Mouse (Mus musculus): ENCODE results near the gene Lipc. TPM values are rescaled to one million over a fixed set of nuclear protein-coding genes. Genes with fewer than 3 reads are reported as not detected.

The Lipc gene
- polyA plus RNA-seq, 1 experiment from 2014 or later: 0.19 TPM

DNA sequence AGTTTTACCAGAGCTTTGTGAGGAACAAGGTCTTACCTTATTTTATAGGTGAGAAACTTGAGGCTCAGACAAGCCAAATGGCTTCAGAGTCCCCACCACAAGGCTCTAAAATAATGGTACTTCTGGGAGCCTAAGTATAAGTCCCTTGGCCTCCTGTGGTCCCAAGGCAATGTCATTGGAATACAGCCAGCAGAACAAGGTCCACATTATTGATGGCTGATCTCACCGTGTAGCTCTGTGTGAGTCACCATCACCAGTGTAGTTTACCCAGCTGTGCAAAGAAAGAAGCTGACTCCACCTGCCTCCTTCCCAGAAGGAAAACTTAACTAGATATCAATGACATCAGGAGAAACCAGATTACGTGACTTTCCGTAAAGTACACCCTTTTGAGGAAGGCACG lies 63.1 kb downstream of the Lipc start:
- Histone ChIP-seq H3K27me3 (ENCODE audit: control insufficient read depth, insufficient read depth, low read depth, low read length) (no peaks in the 10 kb centered on the region), H3K4me3 (ENCODE audit: low read depth, low read length) (no peak overlapping the region), H3K9ac (ENCODE audit: low read depth, low read length) (no peak overlapping the region), H3K27ac (ENCODE audit: low read length) (no peak overlapping the region), H3K4me2 (ENCODE audit: low read length) (no peak overlapping the region), H3K36me3 (ENCODE audit: control insufficient read depth, insufficient read depth, low read length) (no peaks in the 10 kb centered on the region), H3K9me3 (replicated peaks; ENCODE audit: control insufficient read depth, low read length, poor library complexity, severe bottlenecking) (no peaks in the 10 kb centered on the region), H3K4me1 (ENCODE audit: control insufficient read depth, insufficient read depth, low read length) (no peaks in the 10 kb centered on the region)
- WGBS: 85% methylated on average over 4 of the region's 4 CpGs
- no peak for ATAC-seq

DNA sequence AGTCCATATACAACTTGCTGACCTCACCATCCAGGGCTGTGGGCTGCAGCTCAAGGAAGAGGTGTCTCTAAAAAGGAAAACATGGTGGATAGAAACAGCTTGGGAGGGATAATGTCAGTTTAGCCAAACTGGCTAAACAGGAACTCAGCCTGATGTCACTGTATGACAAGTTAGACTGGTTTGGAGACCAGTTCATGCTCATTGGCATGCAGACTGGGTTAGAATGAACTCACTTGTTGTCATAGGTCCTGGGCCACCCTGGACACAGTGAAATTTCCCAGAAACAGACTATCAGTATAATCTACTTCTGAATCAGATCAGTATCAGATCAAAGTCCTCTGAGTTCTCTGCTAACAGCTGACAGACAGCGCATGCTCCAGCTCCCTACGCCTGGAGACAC lies 63.5 kb downstream of the Lipc start:
- no peak for ATAC-seq
- no peaks in the 10 kb centered on the region for H3K27me3 ChIP-seq (ENCODE audit: control insufficient read depth, insufficient read depth, low read depth, low read length)
- no peak overlapping the region for H3K4me3 ChIP-seq (ENCODE audit: low read depth, low read length)
- WGBS: 91% methylated on average over 2 of the region's 2 CpGs
- H3K4me2 ChIP-seq (ENCODE audit: low read length): no peak overlapping the region
- no peak overlapping the region for H3K9ac ChIP-seq (ENCODE audit: low read depth, low read length)
- H3K4me1 ChIP-seq (ENCODE audit: control insufficient read depth, insufficient read depth, low read length): no peaks in the 10 kb centered on the region
- H3K36me3 ChIP-seq (ENCODE audit: control insufficient read depth, insufficient read depth, low read length): no peaks in the 10 kb centered on the region
- H3K27ac ChIP-seq (ENCODE audit: low read length): no peak overlapping the region
- H3K9me3 ChIP-seq (replicated peaks; ENCODE audit: control insufficient read depth, low read length, poor library complexity, severe bottlenecking): no peaks in the 10 kb centered on the region

DNA sequence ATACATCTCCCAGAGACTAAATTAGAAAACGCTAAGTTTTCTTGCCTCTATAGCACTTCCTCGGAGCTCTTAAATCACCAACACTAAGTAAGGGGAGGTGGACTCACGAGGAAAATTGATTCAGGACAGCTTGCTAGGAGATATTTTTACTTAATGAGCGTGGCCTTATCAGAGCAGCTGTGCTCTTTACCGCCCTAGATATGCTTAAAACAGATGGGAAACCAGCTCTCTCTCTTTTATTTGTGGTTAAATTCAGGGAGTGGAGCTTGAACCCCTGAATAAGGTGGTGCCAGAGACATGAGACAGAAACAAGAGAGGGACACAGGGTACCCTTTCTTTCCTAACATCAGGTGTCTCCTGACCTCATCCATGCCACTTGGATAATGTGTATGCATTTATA lies 70.0 kb downstream of the Lipc start:
- no peaks in the 10 kb centered on the region for H3K27me3 ChIP-seq (ENCODE audit: control insufficient read depth, insufficient read depth, low read depth, low read length)
- H3K4me2 ChIP-seq (ENCODE audit: low read length): no peak overlapping the region
- H3K4me1 ChIP-seq (ENCODE audit: control insufficient read depth, insufficient read depth, low read length): no peaks in the 10 kb centered on the region
- H3K9me3 ChIP-seq (replicated peaks; ENCODE audit: control insufficient read depth, low read length, poor library complexity, severe bottlenecking): no peaks in the 10 kb centered on the region
- no peak overlapping the region for H3K4me3 ChIP-seq (ENCODE audit: low read depth, low read length)
- 68% methylated on average over 5 of the region's 5 CpGs for WGBS
- no peak for ATAC-seq
- H3K36me3 ChIP-seq (ENCODE audit: control insufficient read depth, insufficient read depth, low read length): no peaks in the 10 kb centered on the region
- no peak overlapping the region for H3K9ac ChIP-seq (ENCODE audit: low read depth, low read length)
- no peak overlapping the region for H3K27ac ChIP-seq (ENCODE audit: low read length)

DNA sequence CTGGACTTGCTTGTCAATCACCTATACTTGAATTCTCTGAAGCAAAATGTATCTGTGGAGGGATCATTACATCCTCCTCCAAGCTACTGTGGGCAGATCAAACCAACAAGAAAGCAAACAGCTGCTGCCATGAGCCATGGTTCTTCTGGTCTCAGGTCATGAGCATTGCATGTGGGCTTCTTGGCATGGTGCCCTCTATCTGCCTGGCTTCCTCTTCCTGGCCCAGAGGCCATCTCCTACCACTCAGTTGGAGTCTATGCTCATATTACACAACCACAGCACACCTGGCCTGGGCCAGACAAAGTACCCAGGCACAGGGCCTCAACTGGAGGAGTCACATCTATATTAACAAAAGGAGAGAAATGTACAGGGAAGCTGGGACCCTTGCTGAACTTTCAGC lies 73.2 kb downstream of the Lipc start:
- ATAC-seq: no peak
- no peaks in the 10 kb centered on the region for H3K4me1 ChIP-seq (ENCODE audit: control insufficient read depth, insufficient read depth, low read length)
- no peak overlapping the region for H3K27ac ChIP-seq (ENCODE audit: low read length)
- H3K9me3 ChIP-seq (replicated peaks; ENCODE audit: control insufficient read depth, low read length, poor library complexity, severe bottlenecking): no peaks in the 10 kb centered on the region
- no peak overlapping the region for H3K9ac ChIP-seq (ENCODE audit: low read depth, low read length)
- H3K4me2 ChIP-seq (ENCODE audit: low read length): no peak overlapping the region
- H3K27me3 ChIP-seq (ENCODE audit: control insufficient read depth, insufficient read depth, low read depth, low read length): no peaks in the 10 kb centered on the region
- no peaks in the 10 kb centered on the region for H3K36me3 ChIP-seq (ENCODE audit: control insufficient read depth, insufficient read depth, low read length)
- no peak overlapping the region for H3K4me3 ChIP-seq (ENCODE audit: low read depth, low read length)

DNA sequence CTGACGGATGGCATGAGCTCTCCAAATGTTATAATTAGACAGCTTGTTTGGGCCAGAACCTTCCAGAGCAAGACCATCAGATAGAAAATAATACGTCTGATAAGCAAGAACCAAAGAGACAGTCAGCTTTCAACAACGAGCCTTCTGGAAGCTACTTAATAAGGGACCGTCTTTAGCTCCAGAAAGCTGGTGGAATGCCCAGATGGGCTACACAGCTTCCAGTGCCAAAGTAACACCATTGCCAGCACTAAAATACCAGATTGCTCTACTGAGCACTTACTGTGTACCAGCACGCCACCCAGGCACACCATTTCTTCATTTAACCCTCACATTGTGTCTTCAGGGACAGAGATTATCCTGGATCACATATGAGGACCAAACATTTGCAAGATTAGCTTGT lies 73.9 kb downstream of the Lipc start:
- H3K9ac ChIP-seq (ENCODE audit: low read depth, low read length): no peak overlapping the region
- no peaks in the 10 kb centered on the region for H3K9me3 ChIP-seq (replicated peaks; ENCODE audit: control insufficient read depth, low read length, poor library complexity, severe bottlenecking)
- WGBS: 82% methylated on average over 5 of the region's 5 CpGs
- H3K27ac ChIP-seq (ENCODE audit: low read length): no peak overlapping the region
- no peaks in the 10 kb centered on the region for H3K27me3 ChIP-seq (ENCODE audit: control insufficient read depth, insufficient read depth, low read depth, low read length)
- no peaks in the 10 kb centered on the region for H3K4me1 ChIP-seq (ENCODE audit: control insufficient read depth, insufficient read depth, low read length)
- ATAC-seq: no peak
- H3K4me3 ChIP-seq (ENCODE audit: low read depth, low read length): no peak overlapping the region
- no peak overlapping the region for H3K4me2 ChIP-seq (ENCODE audit: low read length)
- no peaks in the 10 kb centered on the region for H3K36me3 ChIP-seq (ENCODE audit: control insufficient read depth, insufficient read depth, low read length)

DNA sequence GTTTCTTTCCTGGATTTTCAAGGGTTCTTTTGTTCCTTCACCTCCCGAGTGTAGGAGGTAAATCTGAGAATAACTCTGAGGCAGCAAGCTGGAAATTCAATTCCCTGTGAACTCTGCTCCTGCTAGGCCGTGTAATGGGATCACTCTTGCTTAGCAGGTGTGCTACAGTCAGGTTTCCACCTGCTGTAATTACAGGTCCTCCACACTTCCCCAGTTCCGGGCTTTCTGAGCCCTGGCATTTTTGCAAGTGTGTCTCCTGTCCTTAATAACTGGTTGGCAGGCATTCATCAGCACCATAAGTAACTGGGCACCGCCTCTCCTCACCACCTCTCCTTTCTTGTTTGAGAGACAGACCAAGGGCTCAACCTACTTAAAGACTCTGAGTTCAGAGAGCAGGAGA lies 76.5 kb downstream of the Lipc start:
- no peak for ATAC-seq

DNA sequence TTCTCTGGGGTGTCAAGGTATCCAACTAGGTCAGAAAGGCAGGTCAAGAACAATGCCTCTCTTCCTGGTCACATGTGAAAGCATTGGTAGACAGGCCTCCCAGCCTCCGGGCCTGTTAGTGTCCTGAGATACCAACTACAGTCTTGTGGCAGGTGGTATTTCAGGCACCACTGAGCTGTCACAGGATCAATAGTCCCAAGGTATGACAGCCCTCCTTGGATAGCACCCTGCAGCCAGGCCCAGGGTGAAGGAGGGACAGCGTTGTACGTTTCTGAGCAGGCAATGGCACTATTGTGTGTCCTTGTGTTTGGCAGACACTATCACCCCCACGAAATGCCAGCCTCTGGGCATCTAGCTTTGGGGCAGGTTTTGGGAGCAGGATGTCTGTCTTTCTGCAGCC lies 77.0 kb downstream of the Lipc start:
- Histone ChIP-seq H3K9ac (ENCODE audit: low read depth, low read length) (no peak overlapping the region), H3K27me3 (ENCODE audit: control insufficient read depth, insufficient read depth, low read depth, low read length) (no peaks in the 10 kb centered on the region), H3K4me2 (ENCODE audit: low read length) (no peak overlapping the region), H3K4me3 (ENCODE audit: low read depth, low read length) (no peak overlapping the region), H3K36me3 (ENCODE audit: control insufficient read depth, insufficient read depth, low read length) (no peaks in the 10 kb centered on the region), H3K4me1 (ENCODE audit: control insufficient read depth, insufficient read depth, low read length) (no peaks in the 10 kb centered on the region), H3K27ac (ENCODE audit: low read length) (no peak overlapping the region), H3K9me3 (replicated peaks; ENCODE audit: control insufficient read depth, low read length, poor library complexity, severe bottlenecking) (no peaks in the 10 kb centered on the region)
- 85% methylated on average over 4 of the region's 4 CpGs for WGBS
- ATAC-seq: no peak

More for the DNA sequence above, 76.5 kb downstream of the Lipc start:
- H3K9me3 ChIP-seq (replicated peaks; ENCODE audit: control insufficient read depth, low read length, poor library complexity, severe bottlenecking): no peaks in the 10 kb centered on the region
- H3K4me2 ChIP-seq (ENCODE audit: low read length): no peak overlapping the region
- no peaks in the 10 kb centered on the region for H3K4me1 ChIP-seq (ENCODE audit: control insufficient read depth, insufficient read depth, low read length)
- 52% methylated on average over 4 of the region's 4 CpGs for WGBS
- no peaks in the 10 kb centered on the region for H3K36me3 ChIP-seq (ENCODE audit: control insufficient read depth, insufficient read depth, low read length)
- no peaks in the 10 kb centered on the region for H3K27me3 ChIP-seq (ENCODE audit: control insufficient read depth, insufficient read depth, low read depth, low read length)
- H3K4me3 ChIP-seq (ENCODE audit: low read depth, low read length): no peak overlapping the region
- H3K9ac ChIP-seq (ENCODE audit: low read depth, low read length): no peak overlapping the region
- H3K27ac ChIP-seq (ENCODE audit: low read length): no peak overlapping the region

DNA sequence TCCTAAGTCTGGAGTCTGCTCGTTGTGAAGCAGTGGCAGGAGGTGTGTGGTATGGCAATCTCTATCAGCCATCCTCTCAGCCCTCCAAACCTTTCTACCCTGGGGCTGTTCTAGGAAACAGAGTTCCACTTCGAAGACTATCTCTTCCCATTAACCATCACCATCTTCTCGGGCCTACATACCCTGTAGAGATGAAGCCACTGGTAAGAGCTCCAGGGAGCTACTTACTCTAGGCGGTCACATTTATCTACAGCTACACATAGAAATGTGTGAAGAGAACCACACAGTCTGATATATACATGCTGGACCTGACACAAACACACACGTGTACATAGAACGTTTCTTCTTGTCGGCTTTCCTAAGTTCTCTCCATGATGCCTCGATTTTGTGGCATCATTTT lies 79.4 kb downstream of the Lipc start:
- H3K27ac ChIP-seq (ENCODE audit: low read length): no peak overlapping the region; the same call in 1 of the 2 replicates
- no peaks in the 10 kb centered on the region for H3K4me1 ChIP-seq (ENCODE audit: control insufficient read depth, insufficient read depth, low read length)
- H3K27me3 ChIP-seq (ENCODE audit: control insufficient read depth, insufficient read depth, low read depth, low read length): no peaks in the 10 kb centered on the region
- no peak overlapping the region for H3K9ac ChIP-seq (ENCODE audit: low read depth, low read length)
- H3K36me3 ChIP-seq (ENCODE audit: control insufficient read depth, insufficient read depth, low read length): no peaks in the 10 kb centered on the region
- H3K9me3 ChIP-seq (replicated peaks; ENCODE audit: control insufficient read depth, low read length, poor library complexity, severe bottlenecking): no peaks in the 10 kb centered on the region
- no peak for ATAC-seq
- 85% methylated on average over 8 of the region's 8 CpGs for WGBS
- no peak overlapping the region for H3K4me3 ChIP-seq (ENCODE audit: low read depth, low read length)
- no peak overlapping the region for H3K4me2 ChIP-seq (ENCODE audit: low read length)

DNA sequence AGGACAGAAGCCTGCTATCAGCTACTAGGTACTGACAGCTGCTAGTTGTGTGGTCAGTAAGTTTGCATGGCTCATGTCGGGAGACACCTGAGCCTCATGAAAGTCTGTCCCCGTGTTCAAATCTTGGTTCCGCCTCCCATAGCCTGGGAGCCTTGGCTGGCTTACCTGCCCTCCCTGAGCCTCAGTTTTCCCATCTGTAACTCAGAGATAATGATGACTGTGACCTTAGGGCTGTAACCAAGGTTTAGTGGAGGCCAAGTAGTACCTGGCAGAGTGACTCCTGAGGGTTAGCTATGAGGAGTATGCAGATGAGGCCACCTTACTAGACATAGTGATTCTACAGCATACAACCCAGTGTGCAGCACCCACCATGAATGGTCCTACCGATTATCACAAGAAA lies 81.7 kb downstream of the Lipc start:
- 95% methylated on average over 4 of the region's 4 CpGs for WGBS
- Histone ChIP-seq H3K9me3 (replicated peaks; ENCODE audit: control insufficient read depth, low read length, poor library complexity, severe bottlenecking) (no peaks in the 10 kb centered on the region), H3K4me2 (ENCODE audit: low read length) (no peak overlapping the region)

More for the DNA sequence above, 81.7 kb downstream of the Lipc start:
- Histone ChIP-seq H3K27ac (ENCODE audit: low read length) (no peak overlapping the region), H3K27me3 (ENCODE audit: control insufficient read depth, insufficient read depth, low read depth, low read length) (no peaks in the 10 kb centered on the region), H3K9ac (ENCODE audit: low read depth, low read length) (no peak overlapping the region), H3K4me3 (ENCODE audit: low read depth, low read length) (no peak overlapping the region), H3K4me1 (ENCODE audit: control insufficient read depth, insufficient read depth, low read length) (no peaks in the 10 kb centered on the region), H3K36me3 (ENCODE audit: control insufficient read depth, insufficient read depth, low read length) (no peaks in the 10 kb centered on the region)
- ATAC-seq: no peak
